Mouse (Mus musculus) heart, embryonic 13.5 days (tissue): Measurements from ENCODE around the gene Psmd2. TPM values are rescaled to one million over a fixed set of nuclear protein-coding genes. Genes with fewer than 3 reads are reported as not detected.

Experiments
- ATAC-seq: fragments of 200-750 bp; cut with Nextera tagmentation; 2 replicates; pipeline ENCODE4 v1.8.0; 2017; ENCODE audit warnings: moderate TSS enrichment; ENCODE audit not compliant: insufficient number of reproducible peaks, low FRiP score, low TSS enrichment; ENCODE audit errors: extremely low read depth
- H3K27ac ChIP-seq: fragments of 300-500 bp; sonication (generic); replicated peaks from 2 replicates; pipeline ENCODE4 v1.5.1; 2015; ENCODE audit warnings: moderate library complexity, mild to moderate bottlenecking, inconsistent platforms
- H3K27me3 ChIP-seq: fragments of 300-500 bp; sonication (generic); replicated peaks from 2 replicates; pipeline ENCODE4 v1.6.1; 2015; ENCODE audit warnings: mild to moderate bottlenecking, inconsistent platforms
- H3K36me3 ChIP-seq: fragments of 300-500 bp; sonication (generic); 2 replicates; pipeline ENCODE4 v1.6.1; 2015; ENCODE audit warnings: mild to moderate bottlenecking, inconsistent platforms
- H3K4me1 ChIP-seq: fragments of 300-500 bp; sonication (generic); 2 replicates; pipeline ENCODE4 v1.6.1; 2015; ENCODE audit warnings: inconsistent platforms
- H3K4me2 ChIP-seq: fragments of 300-500 bp; sonication (generic); 2 replicates; pipeline ENCODE4 v1.6.1; 2015; ENCODE audit warnings: inconsistent platforms, mild to moderate bottlenecking, moderate library complexity
- H3K4me3 ChIP-seq: fragments of 300-500 bp; sonication (generic); 2 replicates; pipeline ENCODE4 v1.5.1; 2015; ENCODE audit warnings: moderate library complexity, mild to moderate bottlenecking, inconsistent platforms
- H3K9ac ChIP-seq: fragments of 300-500 bp; sonication (generic); 2 replicates; pipeline ENCODE4 v1.6.1; 2015; ENCODE audit warnings: inconsistent platforms, mild to moderate bottlenecking, moderate library complexity
- H3K9me3 ChIP-seq: fragments of 300-500 bp; sonication (generic); 2 replicates; pipeline ENCODE4 v1.6.1; 2016; ENCODE audit warnings: inconsistent platforms
- WGBS: fragments of 180-500 bp; shearing (Covaris S2); methylation state at CpG from one replicate; pipeline ENCODE4 v1.1.7; 2015; ENCODE audit warnings: mixed read lengths; 5-methylcytosine and 5-hydroxymethylcytosine counted together
- polyA plus RNA-seq: library from polyadenylated mRNA; unstranded; fragments of >200 nt; fragmentation: Nextera tagmentation; extraction: Ambion mirVana; gene quantifications from 2 replicates; pipeline ENCODE4 v1.2.1, GENCODE M21; 2015

Psmd2 gene
- polyA plus RNA-seq, 1 experiment from 2014 or later: 245 TPM

- Histone ChIP-seq H3K9me3 (no peaks in the 10 kb centered on the region), H3K4me3 (peak overlapping the region; percentile 75), H3K36me3 (0 out of 2 replicates have a peak, but pooled peaks cover 8% of the 10 kb centered on the region), H3K27me3 (peaks cover 75% of the 10 kb centered on the region), H3K4me2 (peak overlapping the region; percentile 99), H3K4me1 (peaks cover 30% of the 10 kb centered on the region), H3K27ac (no peak overlapping the region), H3K9ac (peak overlapping the region; percentile 80)
- under 1% methylated on average over 37 of the region's 37 CpGs for WGBS
- no peak for ATAC-seq
These were observed 29.3 kb upstream of the Psmd2 start for GRCm38 (mm10) chr16:20621991-20622685.

- Histone ChIP-seq H3K27ac (no peak overlapping the region), H3K27me3 (peaks cover 73% of the 10 kb centered on the region), H3K4me1 (peaks cover 30% of the 10 kb centered on the region), H3K9me3 (no peaks in the 10 kb centered on the region), H3K9ac (no peak overlapping the region), H3K36me3 (0 out of 2 replicates have a peak, but pooled peaks cover 5% of the 10 kb centered on the region), H3K4me2 (no peak overlapping the region), H3K4me3 (no peak overlapping the region)
- no peak for ATAC-seq
- WGBS: 58% methylated on average over 2 of the region's 2 CpGs
These were observed 28.2 kb upstream of the Psmd2 start for GRCm38 (mm10) chr16:20623211-20623610.

GRCm38 (mm10) chr16:20628871-20629391, 22.5 kb upstream of the Psmd2 start:
- no peak for ATAC-seq
- Histone ChIP-seq H3K9ac (no peak overlapping the region), H3K27me3 (peaks cover 52% of the 10 kb centered on the region), H3K27ac (no peak overlapping the region), H3K4me3 (0 out of 2 replicates have a peak overlapping the region, but pooled peaks have one; percentile 64), H3K9me3 (no peaks in the 10 kb centered on the region), H3K4me1 (peaks cover 12% of the 10 kb centered on the region), H3K36me3 (no peaks in the 10 kb centered on the region), H3K4me2 (peak overlapping the region; percentile 92)
- WGBS: 49% methylated on average over 11 of the region's 11 CpGs

- peak within 1 kb of the TSS; percentile 64 for H3K4me3 ChIP-seq
- peaks cover 47% of the 10 kb centered on the region for H3K27me3 ChIP-seq
- peaks cover 12% of the 10 kb centered on the region for H3K4me1 ChIP-seq
- peak within 1 kb of the TSS; percentile 77 for H3K9ac ChIP-seq
- ATAC-seq: no peak
- H3K9me3 ChIP-seq: no peaks in the 10 kb centered on the region
- peak within 1 kb of the TSS; percentile 92 for H3K4me2 ChIP-seq
- H3K27ac ChIP-seq: no peak within 1 kb of the TSS
- H3K36me3 ChIP-seq: no peaks in the 10 kb centered on the region
- 7% methylated on average over 54 of the region's 54 CpGs for WGBS
These were observed 21.5 kb upstream of the Psmd2 start, which contains the start of gene Ece2 for GRCm38 (mm10) chr16:20629731-20630634. Ece2 (plus strand) TSS chr16:20629828.

- no peaks in the 10 kb centered on the region for H3K36me3 ChIP-seq
These were observed 14.0 kb upstream of the Psmd2 start for GRCm38 (mm10) chr16:20637410-20637809.

GRCm38 (mm10) chr16:20638367-20638766, 13.1 kb upstream of the Psmd2 start:
- H3K9ac ChIP-seq: no peak overlapping the region
- no peak overlapping the region for H3K4me2 ChIP-seq
- H3K9me3 ChIP-seq: no peaks in the 10 kb centered on the region
- no peaks in the 10 kb centered on the region for H3K36me3 ChIP-seq
- 0 out of 2 replicates have a peak, but pooled peaks cover 3% of the 10 kb centered on the region for H3K27me3 ChIP-seq
- 75% methylated on average over 8 of the region's 8 CpGs for WGBS
- no peak overlapping the region for H3K27ac ChIP-seq
- no peaks in the 10 kb centered on the region for H3K4me1 ChIP-seq
- no peak for ATAC-seq
- no peak overlapping the region for H3K4me3 ChIP-seq

More at GRCm38 (mm10) chr16:20637410-20637809, 14.0 kb upstream of the Psmd2 start:
- 63% methylated on average over 8 of the region's 8 CpGs for WGBS
- no peak overlapping the region for H3K4me2 ChIP-seq
- H3K27me3 ChIP-seq: 0 out of 2 replicates have a peak, but pooled peaks cover 4% of the 10 kb centered on the region
- H3K9me3 ChIP-seq: no peaks in the 10 kb centered on the region
- no peak for ATAC-seq
- H3K27ac ChIP-seq: no peak overlapping the region
- H3K4me3 ChIP-seq: no peak overlapping the region
- H3K4me1 ChIP-seq: no peaks in the 10 kb centered on the region
- H3K9ac ChIP-seq: no peak overlapping the region

- Histone ChIP-seq H3K9ac (no peak overlapping the region), H3K4me1 (no peaks in the 10 kb centered on the region), H3K9me3 (no peaks in the 10 kb centered on the region), H3K4me3 (no peak overlapping the region), H3K36me3 (no peaks in the 10 kb centered on the region), H3K4me2 (no peak overlapping the region), H3K27me3 (peaks cover 4% of the 10 kb centered on the region; the same call in 1 of the 2 replicates), H3K27ac (no peak overlapping the region)
- ATAC-seq: no peak
- WGBS: 1% methylated on average over 8 of the region's 8 CpGs
These were observed 9.3 kb upstream of the Psmd2 start for GRCm38 (mm10) chr16:20642161-20642560.

GRCm38 (mm10) chr16:20643911-20644310, 7.5 kb upstream of the Psmd2 start:
- no peak for ATAC-seq
- 67% methylated on average over 7 of the region's 7 CpGs for WGBS
- Histone ChIP-seq H3K27ac (no peak overlapping the region), H3K36me3 (no peaks in the 10 kb centered on the region), H3K9ac (no peak overlapping the region), H3K4me1 (no peaks in the 10 kb centered on the region), H3K27me3 (peaks cover 4% of the 10 kb centered on the region; the same call in 1 of the 2 replicates), H3K9me3 (no peaks in the 10 kb centered on the region), H3K4me3 (no peak overlapping the region), H3K4me2 (no peak overlapping the region)

GRCm38 (mm10) chr16:20651947-20652310, 477 bp downstream of the Psmd2 start:
- no peak for ATAC-seq
- Histone ChIP-seq H3K27me3 (no peaks in the 10 kb centered on the region), H3K4me2 (peak overlapping the region; percentile 97), H3K36me3 (peaks cover 43% of the 10 kb centered on the region), H3K4me1 (peaks cover 18% of the 10 kb centered on the region), H3K4me3 (peak overlapping the region; percentile 80), H3K9ac (peak overlapping the region; percentile 95), H3K27ac (peak overlapping the region; percentile 82), H3K9me3 (no peaks in the 10 kb centered on the region)
- 10% methylated on average over 11 of the region's 12 CpGs for WGBS

- H3K4me3 ChIP-seq: no peak overlapping the region
- H3K27ac ChIP-seq: no peak overlapping the region
- 48% methylated on average over 2 of the region's 2 CpGs for WGBS
- H3K27me3 ChIP-seq: no peaks in the 10 kb centered on the region
- no peak overlapping the region for H3K9ac ChIP-seq
- peaks cover 18% of the 10 kb centered on the region for H3K4me1 ChIP-seq
- ATAC-seq: no peak
- H3K36me3 ChIP-seq: peaks cover 57% of the 10 kb centered on the region
- H3K4me2 ChIP-seq: peak overlapping the region; percentile 97; the same call in 1 of the 2 replicates
- no peaks in the 10 kb centered on the region for H3K9me3 ChIP-seq
These were observed 1.9 kb downstream of the Psmd2 start for GRCm38 (mm10) chr16:20653315-20653714.

GRCm38 (mm10) chr16:20657661-20658060, 6.2 kb downstream of the Psmd2 start:
- Histone ChIP-seq H3K4me2 (no peak overlapping the region), H3K4me1 (peaks cover 8% of the 10 kb centered on the region), H3K4me3 (no peak overlapping the region), H3K27me3 (no peaks in the 10 kb centered on the region), H3K9ac (no peak overlapping the region), H3K36me3 (peaks cover 98% of the 10 kb centered on the region), H3K27ac (no peak overlapping the region), H3K9me3 (no peaks in the 10 kb centered on the region)
- 84% methylated on average over 4 of the region's 4 CpGs for WGBS
- ATAC-seq: no peak
